Comparison of ENCODE assay signal across 10 mouse cellular contexts in genomic region chr2:93282636-93283035, GRCm38 (mm10). TPM values are rescaled to one million over a fixed set of nuclear protein-coding genes. Genes with fewer than 3 reads are reported as not detected.
DNase-seq lines count a peak whose midpoint lies in the region; ATAC-seq lines count a peak whose summit lies in the region.
"Had no signal": no experiment of that assay in that cellular context is flagged by ENCODE, and none has a peak within 500 bp of the region (broad histone marks: within the 10 kb centered on the region; RNA-seq: fewer than 3 reads in every experiment).

No protein-coding gene starts in this region.

- peaks cover 18% of the 10 kb centered on the region; the same call in 1 of the 2 replicates for H3K4me1 ChIP-seq in liver, embryonic 13.5 days (replicated peaks)
- peaks cover 31% of the 10 kb centered on the region for H3K4me1 ChIP-seq in liver, embryonic 12.5 days
- peaks cover 86% of the 10 kb centered on the region for H3K4me1 ChIP-seq in embryonic facial prominence, embryonic 15.5 days
- peaks cover 72% of the 10 kb centered on the region for H3K4me1 ChIP-seq in kidney, embryonic 14.5 days (ENCODE audit: control insufficient read depth, insufficient read depth, low read length)
- peaks cover 95% of the 10 kb centered on the region for H3K4me1 ChIP-seq in neural tube, embryonic 12.5 days
- peaks cover 23% of the 10 kb centered on the region for H3K4me1 ChIP-seq in liver, embryonic 11.5 days (replicated peaks; ENCODE audit: control insufficient read depth, insufficient read depth, low read length)

- H3K36me3 ChIP-seq in liver, embryonic 13.5 days = no peaks in the 10 kb centered on the region
- no peaks in the 10 kb centered on the region for H3K36me3 ChIP-seq in liver, embryonic 12.5 days
- H3K36me3 ChIP-seq in embryonic facial prominence, embryonic 15.5 days = no peaks in the 10 kb centered on the region
- H3K36me3 ChIP-seq in kidney, embryonic 14.5 days (ENCODE audit: control insufficient read depth, insufficient read depth, low read length) = no peaks in the 10 kb centered on the region
- no peaks in the 10 kb centered on the region; the same call in 1 of the 2 replicates for H3K36me3 ChIP-seq in neural tube, embryonic 12.5 days
- no peaks in the 10 kb centered on the region for H3K36me3 ChIP-seq in liver, embryonic 11.5 days (ENCODE audit: control insufficient read depth, insufficient read depth, low read length)
- H3K36me3 ChIP-seq: forebrain, embryonic 15.5 days had no signal

- no peak overlapping the region for H3K4me2 ChIP-seq in liver, embryonic 13.5 days
- H3K4me2 ChIP-seq in liver, embryonic 12.5 days = no peak overlapping the region
- no peak overlapping the region for H3K4me2 ChIP-seq in embryonic facial prominence, embryonic 15.5 days (replicated peaks)
- H3K4me2 ChIP-seq in kidney, embryonic 14.5 days (replicated peaks; ENCODE audit: low read depth, low read length) = no peak overlapping the region
- H3K4me2 ChIP-seq in neural tube, embryonic 12.5 days (replicated peaks) = no peak overlapping the region
- no peak overlapping the region for H3K4me2 ChIP-seq in liver, embryonic 11.5 days
- H3K4me2 ChIP-seq: forebrain, embryonic 15.5 days had no signal

- H3K27me3 ChIP-seq in liver, embryonic 13.5 days = no peaks in the 10 kb centered on the region
- H3K27me3 ChIP-seq in liver, embryonic 12.5 days (replicated peaks) = no peaks in the 10 kb centered on the region
- H3K27me3 ChIP-seq in embryonic facial prominence, embryonic 15.5 days = no peaks in the 10 kb centered on the region
- no peaks in the 10 kb centered on the region for H3K27me3 ChIP-seq in kidney, embryonic 14.5 days (ENCODE audit: control insufficient read depth, insufficient read depth, low read length)
- H3K27me3 ChIP-seq in neural tube, embryonic 12.5 days (replicated peaks) = no peaks in the 10 kb centered on the region
- H3K27me3 ChIP-seq in liver, embryonic 11.5 days (replicated peaks; ENCODE audit: control insufficient read depth, insufficient read depth, low read length) = no peaks in the 10 kb centered on the region
- H3K27me3 ChIP-seq: forebrain, embryonic 15.5 days had no signal

- 56% methylated on average over 4 of the region's 4 CpGs for WGBS in liver, embryonic 13.5 days (ENCODE audit: insufficient replicate concordance)
- WGBS in liver, embryonic 12.5 days (ENCODE audit: insufficient replicate concordance) = 72% methylated on average over 4 of the region's 4 CpGs
- 74% methylated on average over 4 of the region's 4 CpGs for WGBS in embryonic facial prominence, embryonic 15.5 days
- 76% methylated on average over 4 of the region's 4 CpGs for WGBS in kidney, embryonic 14.5 days
- 93% methylated on average over 4 of the region's 4 CpGs for WGBS in neural tube, embryonic 12.5 days
- WGBS in liver, embryonic 11.5 days = 79% methylated on average over 4 of the region's 4 CpGs

- no peak overlapping the region for H3K4me3 ChIP-seq in liver, embryonic 13.5 days (replicated peaks)
- no peak overlapping the region for H3K4me3 ChIP-seq in liver, embryonic 12.5 days
- H3K4me3 ChIP-seq in embryonic facial prominence, embryonic 15.5 days (replicated peaks) = no peak overlapping the region
- no peak overlapping the region for H3K4me3 ChIP-seq in kidney, embryonic 14.5 days (ENCODE audit: low read length)
- no peak overlapping the region for H3K4me3 ChIP-seq in neural tube, embryonic 12.5 days
- no peak overlapping the region for H3K4me3 ChIP-seq in liver, embryonic 11.5 days (ENCODE audit: low read depth, low read length)
- H3K4me3 ChIP-seq: forebrain, embryonic 15.5 days had no signal

- DNase-seq in liver, embryonic 13.5 days = no peak
- no peak for DNase-seq in thymus, postnatal 36 days
- no peak for DNase-seq in liver, embryonic 11.5 days (ENCODE audit: low spot score)
- DNase-seq: liver, postnatal 0 days had no signal

- no peak overlapping the region for H3K9ac ChIP-seq in liver, embryonic 13.5 days
- H3K9ac ChIP-seq in liver, embryonic 12.5 days = no peak overlapping the region
- H3K9ac ChIP-seq in embryonic facial prominence, embryonic 15.5 days = no peak overlapping the region
- no peak overlapping the region for H3K9ac ChIP-seq in kidney, embryonic 14.5 days (ENCODE audit: low read depth, low read length)
- H3K9ac ChIP-seq in neural tube, embryonic 12.5 days = no peak overlapping the region
- H3K9ac ChIP-seq in liver, embryonic 11.5 days (ENCODE audit: low read depth, low read length) = no peak overlapping the region
- H3K9ac ChIP-seq: forebrain, embryonic 15.5 days; liver, postnatal 0 days had no signal

- no peak overlapping the region for H3K27ac ChIP-seq in liver, embryonic 13.5 days
- no peak overlapping the region for H3K27ac ChIP-seq in liver, embryonic 12.5 days
- H3K27ac ChIP-seq in embryonic facial prominence, embryonic 15.5 days (replicated peaks) = peak overlapping the region; percentile 56
- peak overlapping the region; percentile 73; the same call in 1 of the 2 replicates for H3K27ac ChIP-seq in kidney, embryonic 14.5 days (ENCODE audit: low read depth, low read length)
- peak overlapping the region; percentile 16 for H3K27ac ChIP-seq in neural tube, embryonic 12.5 days
- no peak overlapping the region for H3K27ac ChIP-seq in liver, embryonic 11.5 days (ENCODE audit: low read depth, low read length)
- H3K27ac ChIP-seq: forebrain, embryonic 15.5 days had no signal

- ATAC-seq in liver, embryonic 13.5 days (ENCODE audit: low read depth) = 0 out of 2 replicates have a peak, but pooled peaks have one; percentile 20
- no peak for ATAC-seq in liver, embryonic 12.5 days
- ATAC-seq in embryonic facial prominence, embryonic 15.5 days (ENCODE audit: insufficient number of reproducible peaks, low FRiP score, low TSS enrichment, low read depth) = no peak
- ATAC-seq in kidney, embryonic 14.5 days (ENCODE audit: low FRiP score, low TSS enrichment) = no peak
- ATAC-seq in neural tube, embryonic 12.5 days (ENCODE audit: low FRiP score, low read depth) = no peak
- no peak for ATAC-seq in liver, embryonic 11.5 days (replicated peaks; ENCODE audit: low FRiP score)
- ATAC-seq: activated CD4-positive, CD25-positive, alpha-beta regulatory T cell, adult 4 months; forebrain, embryonic 15.5 days; liver, postnatal 0 days had no signal

- no peaks in the 10 kb centered on the region for H3K9me3 ChIP-seq in liver, embryonic 13.5 days (replicated peaks)
- H3K9me3 ChIP-seq in liver, embryonic 12.5 days (replicated peaks) = no peaks in the 10 kb centered on the region
- H3K9me3 ChIP-seq in embryonic facial prominence, embryonic 15.5 days (replicated peaks) = no peaks in the 10 kb centered on the region
- no peaks in the 10 kb centered on the region for H3K9me3 ChIP-seq in kidney, embryonic 14.5 days (ENCODE audit: control insufficient read depth, low read length)
- no peaks in the 10 kb centered on the region for H3K9me3 ChIP-seq in neural tube, embryonic 12.5 days
- no peaks in the 10 kb centered on the region for H3K9me3 ChIP-seq in liver, embryonic 11.5 days (ENCODE audit: control insufficient read depth, low read length)
- H3K9me3 ChIP-seq: forebrain, embryonic 15.5 days had no signal

RNA-seq across cellular contexts. Expression of gene Tspan18, which starts 51.7 kb away (rescaled TPM):
- polyA plus RNA-seq in liver, embryonic 13.5 days (2015; fragmentation: Nextera tagmentation; extraction: Ambion mirVana) = 3.7 and 3.9 TPM in 2 replicates
- 6.2 and 6.4 TPM in 2 replicates for polyA plus RNA-seq in liver, embryonic 12.5 days (2016; fragmentation: Nextera tagmentation; extraction: Ambion mirVana)
- 25.5 and 27.6 TPM in 2 replicates for polyA plus RNA-seq in embryonic facial prominence, embryonic 15.5 days (2015; fragmentation: Nextera tagmentation; extraction: Ambion mirVana)
- 40.8 and 49.2 TPM in 2 replicates for polyA plus RNA-seq in kidney, embryonic 14.5 days (2014; fragmentation: Nextera tagmentation; extraction: Ambion mirVana)
- polyA plus RNA-seq in neural tube, embryonic 12.5 days (2016; fragmentation: Nextera tagmentation; extraction: Ambion mirVana) = 50.7 and 53.9 TPM in 2 replicates
- polyA plus RNA-seq in liver, embryonic 11.5 days (2014; fragmentation: Nextera tagmentation; extraction: Ambion mirVana) = 19.4 and 19.5 TPM in 2 replicates

Comparison
In these comparisons a context has a peak if more than half of its experiments do, and no peak if none do; other contexts are left out.
1. H3K27ac ChIP-seq: peak in embryonic facial prominence, embryonic 15.5 days (single experiment), kidney, embryonic 14.5 days (single experiment) and neural tube, embryonic 12.5 days (single experiment); none in liver, embryonic 13.5 days (single experiment), liver, embryonic 12.5 days (single experiment) and liver, embryonic 11.5 days (single experiment).